Mouse (Mus musculus) heart, postnatal 4 days (tissue): ENCODE data around the gene Vmn1r198. TPM values are rescaled to one million over a fixed set of nuclear protein-coding genes. Genes with fewer than 3 reads are reported as not detected.
"Not testable (repeated sequence)": the region's sequence is repeated elsewhere in the genome, so short reads cannot be mapped to it uniquely, and the experiment has no call there.

ENCODE experiments used
- DNase-seq: peaks from one replicate; pipeline ENCODE4 v3.0.0; 2021
- total RNA-seq, 2 experiments: library from RNA; stranded (reverse); gene quantifications; 2 replicates each; pipeline ENCODE4 v1.2.3; 2021

Vmn1r198 gene
- total RNA-seq, result not detected

DNA sequence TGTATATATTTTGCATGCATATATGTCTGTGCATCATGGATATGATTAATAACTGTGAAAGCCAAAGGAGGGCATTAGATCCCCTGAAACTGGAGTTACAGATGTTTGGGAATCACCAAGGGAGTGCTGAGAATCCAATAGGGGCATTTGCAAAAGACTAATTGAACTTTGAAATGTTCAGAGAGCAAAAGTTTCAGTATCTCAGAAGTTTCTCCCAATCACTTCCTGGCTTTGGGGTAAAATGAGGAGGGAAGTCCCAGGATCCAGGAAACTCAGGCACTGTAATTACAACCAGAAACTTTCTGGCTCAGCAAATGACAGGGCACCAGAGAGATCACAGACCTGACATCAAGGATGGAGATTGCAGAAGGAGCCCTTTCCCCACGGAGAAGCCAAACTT lies at the start of gene Vmn1r198:
TSS of gene Vmn1r198 (plus strand) at position 301 of the 400 bp plus-strand sequence.
- no peak for DNase-seq

DNA sequence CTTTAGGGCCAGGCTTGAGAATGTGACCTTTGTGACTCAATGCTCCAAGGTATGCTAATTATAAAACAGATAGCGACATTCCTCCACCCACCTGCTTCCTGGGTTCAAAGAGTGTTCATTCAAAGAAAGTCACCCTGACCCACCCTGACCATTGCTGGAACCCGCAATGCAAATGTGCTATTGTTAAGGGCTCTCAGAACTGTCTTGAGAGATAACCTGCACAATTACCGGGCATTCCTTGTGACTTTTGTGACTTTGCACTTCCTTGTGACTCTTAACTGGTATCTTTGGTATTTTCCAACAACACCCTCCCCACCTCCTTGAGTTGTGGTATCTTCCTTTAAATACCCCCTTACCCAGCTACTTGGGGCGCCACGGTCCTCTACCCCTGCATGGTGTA lies 42.1 kb upstream of the Vmn1r198 start:
- not testable (repeated sequence) for DNase-seq

DNA sequence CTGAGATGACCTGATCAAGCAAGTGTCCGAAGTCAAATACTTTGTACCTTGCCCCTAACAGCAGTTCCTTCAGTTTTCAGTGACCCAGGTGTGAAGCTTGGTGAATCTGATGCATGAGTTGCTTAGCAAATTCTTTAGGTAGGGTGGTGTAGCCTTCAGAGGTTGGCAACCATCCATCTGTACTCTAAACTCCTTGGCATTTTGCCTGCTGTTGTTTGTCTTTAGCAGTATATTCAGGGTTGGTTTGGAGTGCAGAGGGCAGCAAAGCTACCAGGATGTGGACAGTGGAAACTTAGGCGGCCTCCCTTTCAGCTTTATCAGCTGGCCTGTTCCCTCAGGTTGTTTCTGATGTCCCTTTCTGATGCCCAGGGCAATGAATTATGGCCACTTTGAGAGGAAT lies 34.8 kb upstream of the Vmn1r198 start:
- DNase-seq, result no peak

- no peak for DNase-seq
Observed at GRCm38 (mm10) chr13:22317366-22317765, 32.8 kb upstream of the Vmn1r198 start.

- DNase-seq, result no peak
Observed at GRCm38 (mm10) chr13:22320091-22320490, 30.1 kb upstream of the Vmn1r198 start.

GRCm38 (mm10) chr13:22324289-22324688 lies 25.9 kb upstream of the Vmn1r198 start, which contains the start of gene Vmn1r197:
Vmn1r197 (plus strand) TSS chr13:22324589.
- DNase-seq, result no peak

DNA sequence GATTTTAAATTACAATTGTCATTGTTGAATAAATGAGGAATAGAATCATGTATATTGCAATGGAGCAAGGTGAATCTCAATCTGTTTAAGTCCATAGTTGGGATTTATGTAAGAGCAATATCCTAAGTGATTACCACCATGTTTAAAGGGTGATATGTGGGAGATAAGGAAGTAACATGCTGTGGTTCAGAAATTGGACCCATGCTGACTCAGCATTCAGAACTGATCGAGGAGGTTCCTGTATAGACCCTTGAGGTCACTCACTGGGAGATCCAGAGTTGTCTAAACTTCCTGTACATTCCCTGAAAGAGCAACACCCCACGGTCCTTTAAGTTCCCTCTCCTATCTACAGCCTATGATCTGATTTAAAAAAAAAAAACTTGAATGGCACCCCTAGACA lies 16.9 kb upstream of the Vmn1r198 start:
- no peak for DNase-seq

- no peak for DNase-seq
Observed at GRCm38 (mm10) chr13:22335565-22335964, 14.6 kb upstream of the Vmn1r198 start.

DNA sequence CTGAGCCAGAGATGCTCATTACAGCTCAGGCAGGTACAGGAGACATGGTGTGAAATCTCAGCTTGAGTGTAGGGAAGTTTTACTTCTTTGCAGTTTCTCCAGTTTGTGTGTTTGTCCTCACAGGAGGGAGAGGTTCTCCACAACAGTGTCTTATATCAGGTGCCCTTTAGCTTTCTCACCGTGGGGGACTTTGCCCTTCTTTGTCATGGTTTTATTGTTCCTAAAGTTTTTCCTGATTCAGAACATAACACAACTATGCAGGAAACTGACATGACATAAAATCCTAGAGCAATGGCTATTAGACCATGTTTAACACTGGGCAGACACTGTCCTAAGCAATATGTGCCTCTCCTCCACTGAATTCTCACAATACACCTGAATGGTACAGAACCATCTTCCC lies 649 bp downstream of the Vmn1r198 start:
- DNase-seq, result no peak

GRCm38 (mm10) chr13:22379518-22379917 lies 29.4 kb downstream of the Vmn1r198 start, which contains the start of gene Vmn1r199:
Vmn1r199 (plus strand) TSS chr13:22379818.
- no peak for DNase-seq

GRCm38 (mm10) chr13:22381128-22381527 lies 31.0 kb downstream of the Vmn1r198 start:
- DNase-seq, result peak; percentile 14

- DNase-seq, result no peak
Observed at GRCm38 (mm10) chr13:22383401-22383800, 33.2 kb downstream of the Vmn1r198 start.

DNA sequence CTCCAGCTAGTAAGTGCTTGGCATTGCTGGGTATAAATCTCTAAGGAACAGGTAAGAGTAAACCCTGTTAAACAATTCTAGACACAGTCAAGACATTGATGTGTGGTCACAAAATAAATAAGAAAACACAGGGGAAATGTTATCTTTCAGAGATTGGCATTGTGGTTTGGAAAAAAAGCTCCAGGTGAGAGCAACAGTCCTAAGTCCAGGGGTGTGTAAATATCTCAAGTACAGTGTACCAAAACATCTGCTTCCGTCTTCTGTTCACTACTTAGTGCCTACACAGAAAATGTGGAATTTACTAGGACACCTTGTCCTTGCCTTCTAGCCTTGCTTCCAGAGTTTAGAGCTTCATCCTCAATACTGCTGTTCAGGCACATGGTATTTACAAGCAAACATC lies 36.9 kb downstream of the Vmn1r198 start:
- DNase-seq, result no peak

- DNase-seq, result no peak
Observed at GRCm38 (mm10) chr13:22390073-22390472, 39.9 kb downstream of the Vmn1r198 start, which contains the start of gene Vmn1r200. Vmn1r200 (plus strand) TSS chr13:22390373.

DNA sequence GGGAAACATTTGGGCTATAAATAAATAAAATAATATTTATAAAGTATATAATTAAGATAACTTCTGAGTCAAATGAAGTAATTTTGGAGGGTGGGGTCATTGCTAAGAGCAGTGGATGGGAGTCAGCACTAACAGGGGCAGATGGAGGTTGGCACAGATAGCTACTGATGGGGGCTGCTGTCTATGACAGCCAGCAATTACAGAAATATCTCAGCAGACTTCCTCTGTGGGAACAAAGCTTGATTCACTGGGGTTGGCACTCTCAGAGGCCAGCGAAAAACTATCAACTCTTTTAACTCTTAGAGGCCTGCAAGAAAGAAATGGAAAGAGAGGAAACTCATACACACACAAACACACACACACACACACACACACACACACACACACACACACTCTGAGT lies 52.8 kb downstream of the Vmn1r198 start:
- no peak for DNase-seq

Other genes starting within 250 kb of the Vmn1r198 start
- gene Vmn1r189, start 244.5 kb upstream of the Vmn1r198 start, total RNA-seq, result not detected
- gene Vmn1r191, start 166.4 kb upstream of the Vmn1r198 start, total RNA-seq, result not detected
- gene Vmn1r192, start 159.2 kb upstream of the Vmn1r198 start, total RNA-seq, result not detected
- not detected for gene Vmn1r193, start 127.2 kb upstream of the Vmn1r198 start, total RNA-seq
- not detected for gene Vmn1r194, start 106.1 kb upstream of the Vmn1r198 start, total RNA-seq
- gene Vmn1r195, start 79.8 kb upstream of the Vmn1r198 start, total RNA-seq, result not detected
- gene Vmn1r196, start 60.4 kb upstream of the Vmn1r198 start, total RNA-seq, result not detected
- gene Vmn1r197, start 25.8 kb upstream of the Vmn1r198 start, total RNA-seq, result not detected
- not detected for gene Vmn1r199, start 29.5 kb downstream of the Vmn1r198 start, total RNA-seq
- gene Vmn1r200, start 40.0 kb downstream of the Vmn1r198 start, total RNA-seq, result not detected
- gene Vmn1r201, start 121.6 kb downstream of the Vmn1r198 start, total RNA-seq, result not detected
- gene Vmn1r202, start 155.0 kb downstream of the Vmn1r198 start, total RNA-seq, result under 1 TPM in 1 of 2 experiments, not detected in 1; 0.05 TPM
- gene Vmn1r203, start 167.8 kb downstream of the Vmn1r198 start, total RNA-seq, result not detected
- gene Vmn1r204, start 202.8 kb downstream of the Vmn1r198 start, total RNA-seq, result not detected
- gene Vmn1r205, start 242.6 kb downstream of the Vmn1r198 start, total RNA-seq, result not detected